In genomic region chr4:25281671-25282038, GRCm38 (mm10) we compare ENCODE assay signal across 8 mouse cellular contexts. TPM values are rescaled to one million over a fixed set of nuclear protein-coding genes. Genes with fewer than 3 reads are reported as not detected.
DNase-seq lines count a peak whose midpoint lies in the region; ATAC-seq and TF ChIP-seq lines count a peak whose summit lies in the region.

Gene Ufl1, minus strand, starts transcription at chr4:25281821.

- intact Hi-C loops in heart, postnatal 36 days (cut with DNase I): loop anchor here (2.0 to 10.0 kb wide), 2 partner anchors 317 to 383 kb away; partner anchors contain the start of genes Gpr63 and Ndufaf4

- peaks cover 7% of the 10 kb centered on the region; the same call in 1 of the 2 replicates for H3K4me1 ChIP-seq in G1E (ENCODE audit: insufficient read depth, low read depth, low read length)
- H3K4me1 ChIP-seq in forebrain, embryonic 16.5 days (replicated peaks; ENCODE audit: control insufficient read depth, insufficient read depth, low read length): peaks cover 6% of the 10 kb centered on the region
- 0 out of 2 replicates have a peak, but pooled peaks cover 3% of the 10 kb centered on the region for H3K4me1 ChIP-seq in lung, embryonic 14.5 days (ENCODE audit: insufficient read depth)
- no peaks in the 10 kb centered on the region for H3K4me1 ChIP-seq in olfactory bulb, adult 2 months (ENCODE audit: control insufficient read depth, insufficient read depth, low read length)
- H3K4me1 ChIP-seq in thymus, adult 2 months (replicated peaks; ENCODE audit: control insufficient read depth, insufficient read depth, low read length): no peaks in the 10 kb centered on the region

- peak within 1 kb of the TSS; percentile 99 for H3K27ac ChIP-seq in forebrain, embryonic 16.5 days (ENCODE audit: low read length)
- peak within 1 kb of the TSS; percentile 99 for H3K27ac ChIP-seq in layer of hippocampus, adult 2 months
- H3K27ac ChIP-seq in lung, embryonic 14.5 days (ENCODE audit: low read depth): peak within 1 kb of the TSS; percentile 96
- H3K27ac ChIP-seq in olfactory bulb, adult 2 months (ENCODE audit: insufficient read depth, low read depth, low read length): peak within 1 kb of the TSS; percentile 97
- H3K27ac ChIP-seq in thymus, adult 2 months (ENCODE audit: control insufficient read depth, insufficient read depth, low read length): 0 out of 2 replicates have a peak within 1 kb of the TSS, but pooled peaks have one; percentile 11

- WGBS in forebrain, embryonic 16.5 days: under 1% methylated on average over 30 of the region's 30 CpGs
- under 1% methylated on average over 30 of the region's 30 CpGs for WGBS in lung, embryonic 14.5 days
- WGBS in olfactory bulb, adult 2 months: 0% methylated on average over 30 of the region's 30 CpGs
- WGBS in thymus, adult 2 months: under 1% methylated on average over 30 of the region's 30 CpGs

- H3K4me3 ChIP-seq in G1E (ENCODE audit: low read depth, low read length): peak within 1 kb of the TSS; percentile 94
- peak within 1 kb of the TSS; percentile 91 for H3K4me3 ChIP-seq in forebrain, embryonic 16.5 days (replicated peaks; ENCODE audit: low read length)
- H3K4me3 ChIP-seq in layer of hippocampus, adult 2 months: peak within 1 kb of the TSS; percentile 64
- H3K4me3 ChIP-seq in lung, embryonic 14.5 days (ENCODE audit: low read depth, low read length): peak within 1 kb of the TSS; percentile 64
- peak within 1 kb of the TSS; percentile 94 for H3K4me3 ChIP-seq in olfactory bulb, adult 2 months (ENCODE audit: insufficient read depth, low read depth, low read length)
- H3K4me3 ChIP-seq in thymus, adult 2 months (ENCODE audit: control insufficient read depth, insufficient read depth, low read length): peak within 1 kb of the TSS; percentile 84

- H3K36me3 ChIP-seq in G1E (replicated peaks): peaks cover 26% of the 10 kb centered on the region
- H3K36me3 ChIP-seq in forebrain, embryonic 16.5 days (ENCODE audit: control insufficient read depth, insufficient read depth): peaks cover 8% of the 10 kb centered on the region; the same call in 1 of the 2 replicates
- H3K36me3 ChIP-seq in lung, embryonic 14.5 days (ENCODE audit: insufficient read depth): peaks cover 29% of the 10 kb centered on the region
- H3K36me3 ChIP-seq in thymus, adult 2 months (ENCODE audit: control insufficient read depth, insufficient read depth, low read length): peaks cover 11% of the 10 kb centered on the region; the same call in 1 of the 2 replicates

- ATAC-seq in G1E (ENCODE audit: extremely low read depth, insufficient number of reproducible peaks, low FRiP score, poor library complexity, severe bottlenecking): peak; percentile 93
- ATAC-seq in forebrain, embryonic 16.5 days: peak; percentile 99
- ATAC-seq in lung, embryonic 14.5 days (ENCODE audit: insufficient read depth): peak; percentile 99

- H3K27me3 ChIP-seq in G1E (ENCODE audit: insufficient read depth, low read length): 0 out of 2 replicates have a peak, but pooled peaks cover 4% of the 10 kb centered on the region
- no peaks in the 10 kb centered on the region for H3K27me3 ChIP-seq in forebrain, embryonic 16.5 days (replicated peaks; ENCODE audit: control insufficient read depth, insufficient read depth, low read length)
- no peaks in the 10 kb centered on the region for H3K27me3 ChIP-seq in lung, embryonic 14.5 days (ENCODE audit: insufficient read depth, low read length)
- H3K27me3 ChIP-seq in thymus, adult 2 months (ENCODE audit: control insufficient read depth, insufficient read depth, low read length): no peaks in the 10 kb centered on the region

- peak within 1 kb of the TSS; percentile 98 for H3K9ac ChIP-seq in forebrain, embryonic 16.5 days (replicated peaks; ENCODE audit: low read depth, low read length)
- H3K9ac ChIP-seq in lung, embryonic 14.5 days: peak within 1 kb of the TSS; percentile 80

- no peak for TF ChIP-seq CTCF in G1E (IDR thresholded peaks at IDR 0.05; ENCODE audit: low read depth, low read length)
- no peak; the same call in 1 of the 2 replicates for TF ChIP-seq CTCF in layer of hippocampus, adult 2 months (conservative IDR thresholded peaks at IDR 0.05)
- TF ChIP-seq CTCF in lung, embryonic 14.5 days (IDR thresholded peaks at IDR 0.05; ENCODE audit: low read depth): peak; percentile 21; the same call in 1 of the 2 replicates
- no peak for TF ChIP-seq CTCF in olfactory bulb, adult 2 months (IDR thresholded peaks at IDR 0.05; ENCODE audit: insufficient read depth, low read depth, low read length)
- TF ChIP-seq CTCF in thymus, adult 2 months (IDR thresholded peaks at IDR 0.05; ENCODE audit: borderline replicate concordance, control insufficient read depth, extremely low read depth, insufficient read depth, low read length, poor library complexity): no peak

- H3K9me3 ChIP-seq in G1E (replicated peaks): no peaks in the 10 kb centered on the region
- H3K9me3 ChIP-seq in forebrain, embryonic 16.5 days (ENCODE audit: control insufficient read depth, low read length): no peaks in the 10 kb centered on the region
- H3K9me3 ChIP-seq in lung, embryonic 14.5 days (ENCODE audit: low read depth, low read length): no peaks in the 10 kb centered on the region

- peak within 1 kb of the TSS; percentile 64 for H3K4me2 ChIP-seq in forebrain, embryonic 16.5 days (ENCODE audit: low read length)
- H3K4me2 ChIP-seq in lung, embryonic 14.5 days: peak within 1 kb of the TSS; percentile 74

- peak; percentile 81 for DNase-seq in G1E (ENCODE audit: low spot score)
- peak; percentile 96 to 97 for DNase-seq in cerebellum, adult 18-20 months
- peak; percentile 97 to 99 for DNase-seq in heart, postnatal 36 days
- DNase-seq in layer of hippocampus, adult 2 months (ENCODE audit: low spot score in 2 of 2): peak; percentile 96 to 98
- peak; percentile 98 for DNase-seq in lung, embryonic 14.5 days
- DNase-seq in thymus, adult 2 months: peak; percentile 98

- peak; percentile 82 for TF ChIP-seq POLR2A in olfactory bulb, adult 2 months (IDR thresholded peaks at IDR 0.05; ENCODE audit: insufficient read depth, low read depth, low read length)
- peak; percentile 85 for TF ChIP-seq POLR2A in thymus, adult 2 months (IDR thresholded peaks at IDR 0.05; ENCODE audit: control insufficient read depth, extremely low read depth, insufficient read depth, low read length, poor library complexity)

RNA-seq across cellular contexts. Expression of gene Ufl1, which starts in this region (rescaled TPM):
- 34.2 and 36.6 TPM in 2 replicates for total RNA-seq in G1E (2014; fragmentation: Nextera tagmentation)
- total RNA-seq in G1E (2017): 22.9 and 26.1 TPM in 2 replicates
- polyA plus RNA-seq in G1E (2012): 1.8 and 2.3 TPM in 2 replicates
- 37.1 and 38.4 TPM in 2 replicates for polyA plus RNA-seq in forebrain, embryonic 16.5 days (2015; fragmentation: Nextera tagmentation; extraction: Ambion mirVana)
- 10 to 100 TPM; 27.4 to 33.2 TPM for total RNA-seq in heart, postnatal 36 days (2021)
- 10 to 100 TPM; 33.9 to 34.2 TPM for total RNA-seq in layer of hippocampus, adult 2 months (2021)
- polyA plus RNA-seq in lung, embryonic 14.5 days (2014; fragmentation: Nextera tagmentation; extraction: Ambion mirVana): 38.1 and 40.5 TPM in 2 replicates
- not detected in 2 replicates for polyA plus RNA-seq in olfactory bulb, adult 2 months (2012; ENCODE audit: insufficient read depth, insufficient read length, low replicate concordance, missing spikeins)
- 3.7 and 4.6 TPM in 2 replicates for polyA plus RNA-seq in thymus, adult 2 months (2012; rRNA removed)

Comparison
In these comparisons a context has a peak if more than half of its experiments do, and no peak if none do; other contexts are left out.
1. Peak in every context shown above with its lines: DNase-seq, ATAC-seq, H3K4me3 ChIP-seq and H3K27ac ChIP-seq.
2. H3K27ac ChIP-seq: peak in every context shown above with its lines; median percentile 99 in forebrain, embryonic 16.5 days; 99 in layer of hippocampus, adult 2 months; 97 in olfactory bulb, adult 2 months; 96 in lung, embryonic 14.5 days; 11 in thymus, adult 2 months.